ENCODE assay signal across 15 mouse cellular contexts in genomic region chr11:107140756-107141155, GRCm38 (mm10). TPM values are rescaled to one million over a fixed set of nuclear protein-coding genes. Genes with fewer than 3 reads are reported as not detected.
DNase-seq lines count a peak whose midpoint lies in the region; ATAC-seq lines count a peak whose summit lies in the region.
"Had no signal": no experiment of that assay in that cellular context is flagged by ENCODE, and none has a peak within 500 bp of the region (broad histone marks: within the 10 kb centered on the region; RNA-seq: fewer than 3 reads in every experiment).

No protein-coding gene starts in this region.

- no peaks in the 10 kb centered on the region for H3K36me3 ChIP-seq in liver, embryonic 11.5 days (ENCODE audit: control insufficient read depth, insufficient read depth, low read length)
- no peaks in the 10 kb centered on the region for H3K36me3 ChIP-seq in hindbrain, embryonic 14.5 days (replicated peaks; ENCODE audit: control insufficient read depth, insufficient read depth)
- H3K36me3 ChIP-seq in limb, embryonic 10.5 days = no peaks in the 10 kb centered on the region
- H3K36me3 ChIP-seq: heart, embryonic 10.5 days had no signal

- no peak for DNase-seq in liver, embryonic 11.5 days (ENCODE audit: low spot score)
- DNase-seq in liver = no peak
- peak; percentile 96 for DNase-seq in R1 (ENCODE audit: low read depth, low spot score)
- peak; percentile 52 for DNase-seq in naive thymus-derived CD4-positive, alpha-beta T cell, adult 2 months (ENCODE audit: low read depth)
- peak; percentile 65 for DNase-seq in thymus, postnatal 25 days
- DNase-seq in adrenal gland, postnatal 25 days = no peak
- DNase-seq in hindbrain, embryonic 14.5 days (ENCODE audit: low spot score) = no peak
- no peak for DNase-seq in limb, embryonic 10.5 days (ENCODE audit: low spot score)
- DNase-seq: adrenal gland, postnatal 36 days; cerebellum, adult 9-11 months; gastrocnemius, postnatal 10 days; heart, postnatal 36 days; lung, embryonic 14.5 days had no signal

- H3K27ac ChIP-seq in liver, embryonic 11.5 days (ENCODE audit: low read depth, low read length) = 0 out of 2 replicates have a peak overlapping the region, but pooled peaks have one; percentile 19
- no peak overlapping the region for H3K27ac ChIP-seq in hindbrain, embryonic 14.5 days
- no peak overlapping the region for H3K27ac ChIP-seq in limb, embryonic 10.5 days
- H3K27ac ChIP-seq: heart, embryonic 10.5 days had no signal

- no peaks in the 10 kb centered on the region for H3K9me3 ChIP-seq in liver, embryonic 11.5 days (ENCODE audit: control insufficient read depth, low read length)
- H3K9me3 ChIP-seq in hindbrain, embryonic 14.5 days (ENCODE audit: control insufficient read depth, low read length) = no peaks in the 10 kb centered on the region
- no peaks in the 10 kb centered on the region for H3K9me3 ChIP-seq in limb, embryonic 10.5 days (replicated peaks)
- H3K9me3 ChIP-seq: heart, embryonic 10.5 days had no signal

- no peak for ATAC-seq in liver, embryonic 11.5 days (replicated peaks; ENCODE audit: low FRiP score)
- no peak for ATAC-seq in hindbrain, embryonic 14.5 days (ENCODE audit: low FRiP score)
- ATAC-seq: forebrain, embryonic 16.5 days had no signal

- H3K27me3 ChIP-seq in liver, embryonic 11.5 days (replicated peaks; ENCODE audit: control insufficient read depth, insufficient read depth, low read length) = no peaks in the 10 kb centered on the region
- no peaks in the 10 kb centered on the region for H3K27me3 ChIP-seq in hindbrain, embryonic 14.5 days (ENCODE audit: control insufficient read depth, insufficient read depth, low read length)
- no peaks in the 10 kb centered on the region for H3K27me3 ChIP-seq in limb, embryonic 10.5 days (ENCODE audit: low read depth, poor library complexity, severe bottlenecking)

- H3K4me2 ChIP-seq in liver, embryonic 11.5 days = no peak overlapping the region
- H3K4me2 ChIP-seq in hindbrain, embryonic 14.5 days (replicated peaks) = no peak overlapping the region
- H3K4me2 ChIP-seq: lung, embryonic 14.5 days had no signal

- H3K4me3 ChIP-seq in liver, embryonic 11.5 days (ENCODE audit: low read depth, low read length) = no peak overlapping the region
- H3K4me3 ChIP-seq in hindbrain, embryonic 14.5 days (replicated peaks; ENCODE audit: low read length) = no peak overlapping the region
- H3K4me3 ChIP-seq in limb, embryonic 10.5 days = no peak overlapping the region
- H3K4me3 ChIP-seq: heart, embryonic 10.5 days had no signal

- H3K9ac ChIP-seq in liver, embryonic 11.5 days (ENCODE audit: low read depth, low read length) = no peak overlapping the region
- no peak overlapping the region for H3K9ac ChIP-seq in hindbrain, embryonic 14.5 days
- H3K9ac ChIP-seq: lung, embryonic 14.5 days had no signal

- 26% methylated on average over 6 of the region's 6 CpGs for WGBS in liver, embryonic 11.5 days
- 20% methylated on average over 6 of the region's 6 CpGs for WGBS in hindbrain, embryonic 14.5 days
- WGBS in limb, embryonic 10.5 days = 29% methylated on average over 6 of the region's 6 CpGs

- H3K4me1 ChIP-seq in liver, embryonic 11.5 days (replicated peaks; ENCODE audit: control insufficient read depth, insufficient read depth, low read length) = no peaks in the 10 kb centered on the region
- no peaks in the 10 kb centered on the region for H3K4me1 ChIP-seq in hindbrain, embryonic 14.5 days (replicated peaks; ENCODE audit: control insufficient read depth, insufficient read depth, low read length)
- no peaks in the 10 kb centered on the region for H3K4me1 ChIP-seq in limb, embryonic 10.5 days
- H3K4me1 ChIP-seq: heart, embryonic 10.5 days had no signal

RNA-seq across cellular contexts. Expression of gene Bptf, which starts 8.8 kb away (rescaled TPM):
- 22.6 and 27.9 TPM in 2 replicates for polyA plus RNA-seq in liver, embryonic 11.5 days (2014; fragmentation: Nextera tagmentation; extraction: Ambion mirVana)
- 50.9 and 52.9 TPM in 2 replicates for total RNA-seq in adrenal gland, postnatal 25 days (2021)
- 36.2 and 40.6 TPM in 2 replicates for polyA plus RNA-seq in hindbrain, embryonic 14.5 days (2014; fragmentation: Nextera tagmentation; extraction: Ambion mirVana)
- 33.8 and 38.8 TPM in 2 replicates for polyA plus RNA-seq in limb, embryonic 10.5 days (2016; fragmentation: Nextera tagmentation; extraction: Ambion mirVana)

RNA-seq across cellular contexts. Expression of gene Nol11, which starts 48.4 kb away (rescaled TPM):
- 62.8 and 70.7 TPM in 2 replicates for polyA plus RNA-seq in liver, embryonic 11.5 days (2014; fragmentation: Nextera tagmentation; extraction: Ambion mirVana)
- total RNA-seq in adrenal gland, postnatal 25 days (2021) = 21.6 and 23.2 TPM in 2 replicates
- 44.3 and 49.4 TPM in 2 replicates for polyA plus RNA-seq in hindbrain, embryonic 14.5 days (2014; fragmentation: Nextera tagmentation; extraction: Ambion mirVana)
- polyA plus RNA-seq in limb, embryonic 10.5 days (2016; fragmentation: Nextera tagmentation; extraction: Ambion mirVana) = 74.5 and 77.7 TPM in 2 replicates

Comparison
In these comparisons a context has a peak if more than half of its experiments do, and no peak if none do; other contexts are left out.
1. DNase-seq: peak in R1 (single experiment), naive thymus-derived CD4-positive, alpha-beta T cell, adult 2 months (single experiment) and thymus, postnatal 25 days (single experiment); none in liver, embryonic 11.5 days (single experiment), liver (single experiment), adrenal gland, postnatal 25 days (single experiment), hindbrain, embryonic 14.5 days (single experiment) and limb, embryonic 10.5 days (single experiment).